Mouse (Mus musculus) c-Kit-positive CD71-positive TER-119-positive erythroid progenitor cells, embryonic 14.5 days (primary cell): ENCODE results near the gene 9930021J03Rik.
A peak's percentile ranks its signal among the peaks of the same experiment; 100 is the strongest.

ENCODE experiments used
- DNase-seq: peaks from one replicate; pipeline ENCODE4 v3.0.0-alpha.2; 2013; ENCODE audit warnings: low spot score

Gene 9930021J03Rik

GRCm38 (mm10) chr19:29805101-29805916 lies 480 bp downstream of the 9930021J03Rik start:
- DNase-seq: peak; percentile 76

- DNase-seq: no peak
Observed at GRCm38 (mm10) chr19:29803946-29804345, 1.8 kb downstream of the 9930021J03Rik start.

GRCm38 (mm10) chr19:29797371-29797770 lies 8.4 kb downstream of the 9930021J03Rik start:
- peak; percentile 56 for DNase-seq

GRCm38 (mm10) chr19:29787997-29788396 lies 17.8 kb downstream of the 9930021J03Rik start:
- DNase-seq: no peak

DNA sequence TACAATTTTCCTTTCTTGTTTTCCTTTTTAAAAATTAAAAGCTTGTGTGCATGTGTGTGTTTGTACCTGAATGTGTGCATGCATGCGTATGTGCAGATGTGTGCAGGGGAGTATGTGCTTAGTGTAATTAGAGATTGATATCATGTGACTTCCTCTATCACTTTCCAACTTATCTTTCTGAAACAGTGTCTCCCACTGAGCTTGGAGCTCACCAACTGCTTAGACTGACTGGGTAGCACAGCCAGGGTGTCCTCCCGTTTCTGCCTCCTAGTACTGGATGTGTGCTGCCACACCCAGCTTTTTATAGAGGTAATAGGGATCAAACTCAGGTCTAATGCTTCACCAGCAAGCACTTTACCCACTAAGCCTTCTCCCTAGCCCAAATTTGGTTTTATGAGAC lies 22.9 kb downstream of the 9930021J03Rik start:
- no peak for DNase-seq

DNA sequence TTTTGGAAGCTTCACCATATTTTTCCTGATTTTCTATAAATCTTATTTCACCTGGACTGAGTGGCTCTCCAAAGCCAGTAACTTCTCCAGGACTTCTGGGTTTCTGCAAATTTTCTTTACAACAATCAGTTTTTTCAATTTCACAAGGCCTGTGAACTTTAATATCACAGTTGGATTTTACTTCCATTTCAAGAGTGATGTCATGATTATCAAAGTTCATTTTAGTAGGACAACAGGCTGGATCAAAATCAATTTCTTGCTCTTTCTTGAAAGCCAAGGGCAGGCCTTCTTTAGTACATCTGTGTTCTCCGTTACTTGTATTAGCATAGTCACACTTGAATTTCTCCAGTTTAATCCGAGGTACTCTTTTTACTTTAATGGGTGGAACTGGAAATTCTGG lies 51.9 kb downstream of the 9930021J03Rik start:
- DNase-seq: no peak

DNA sequence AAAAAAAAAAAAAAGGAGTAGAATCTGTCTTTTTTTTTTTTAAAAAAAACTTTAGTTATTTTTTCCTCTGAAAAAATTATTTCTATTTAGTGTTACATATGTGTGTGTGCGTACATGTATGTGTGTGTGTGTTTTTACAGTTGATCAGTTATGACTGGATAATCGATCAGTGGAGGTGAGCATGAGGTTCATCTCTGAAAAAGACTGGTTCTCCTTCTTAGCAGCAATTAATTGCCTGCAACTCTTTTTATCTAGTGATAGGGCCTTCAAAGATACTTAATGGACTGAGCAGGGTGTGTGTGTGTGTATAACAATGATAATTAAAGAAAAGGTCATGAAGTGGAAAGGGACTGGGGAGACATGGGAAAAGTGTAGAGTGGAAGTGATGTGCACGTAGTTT lies 54.8 kb downstream of the 9930021J03Rik start:
- DNase-seq: no peak

- no peak for DNase-seq
Observed at GRCm38 (mm10) chr19:29743531-29743930, 62.3 kb downstream of the 9930021J03Rik start.

DNA sequence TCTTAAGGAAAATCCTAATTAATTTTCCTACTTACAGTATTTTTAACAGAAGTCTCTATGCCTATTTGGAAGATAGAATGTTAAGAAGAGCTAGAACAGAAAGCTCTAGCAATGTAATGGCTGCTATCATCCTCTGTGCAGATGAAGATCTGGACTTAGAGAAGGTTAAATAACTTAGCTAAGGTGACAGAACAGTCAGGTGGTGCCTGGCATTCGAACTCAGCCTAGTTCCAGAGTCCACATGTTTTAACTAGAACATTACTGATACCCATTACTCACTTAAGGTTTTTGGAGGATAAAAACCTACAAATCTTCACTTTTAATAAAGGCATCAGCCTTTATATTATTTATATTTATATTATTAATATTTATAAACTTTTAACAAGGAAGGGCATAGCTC lies 65.1 kb downstream of the 9930021J03Rik start:
- no peak for DNase-seq

DNA sequence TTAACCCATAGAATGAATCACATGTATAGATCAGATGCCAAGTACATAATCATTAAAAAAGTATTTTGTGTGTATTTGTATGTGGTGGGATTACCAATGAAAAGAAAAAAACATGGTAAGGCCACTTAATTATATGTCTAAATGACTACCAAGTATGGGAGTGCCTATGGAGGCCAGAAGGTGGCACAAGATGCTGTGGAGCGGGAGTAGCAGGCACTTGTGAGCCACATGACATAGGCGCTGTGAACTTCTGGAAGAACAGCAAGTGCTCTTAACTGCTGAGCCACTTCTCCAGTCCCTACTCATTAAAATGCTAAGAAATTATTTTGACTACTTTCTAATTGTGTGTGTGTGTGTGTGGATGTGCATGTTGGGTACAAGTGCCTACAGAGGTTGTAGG lies 66.2 kb downstream of the 9930021J03Rik start:
- DNase-seq: no peak

DNA sequence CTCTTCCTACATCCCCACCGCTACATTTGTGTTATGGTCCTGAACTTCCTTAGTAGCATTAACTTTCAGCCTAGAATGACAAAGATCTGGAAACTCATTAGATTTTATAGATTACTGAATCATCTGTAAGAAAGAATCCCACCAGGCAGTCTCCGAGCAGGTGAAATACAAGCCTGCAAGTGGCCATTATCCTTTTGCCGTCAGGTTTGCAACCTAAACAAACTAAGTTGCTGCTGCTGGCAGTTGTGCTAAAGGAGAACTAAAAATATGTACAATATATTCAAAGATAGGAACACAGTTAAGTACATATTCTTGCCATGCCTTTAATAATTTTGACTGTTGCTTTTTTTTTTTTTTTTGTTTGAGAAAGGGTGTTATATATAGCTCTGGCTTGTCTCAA lies 70.4 kb downstream of the 9930021J03Rik start:
- no peak for DNase-seq

DNA sequence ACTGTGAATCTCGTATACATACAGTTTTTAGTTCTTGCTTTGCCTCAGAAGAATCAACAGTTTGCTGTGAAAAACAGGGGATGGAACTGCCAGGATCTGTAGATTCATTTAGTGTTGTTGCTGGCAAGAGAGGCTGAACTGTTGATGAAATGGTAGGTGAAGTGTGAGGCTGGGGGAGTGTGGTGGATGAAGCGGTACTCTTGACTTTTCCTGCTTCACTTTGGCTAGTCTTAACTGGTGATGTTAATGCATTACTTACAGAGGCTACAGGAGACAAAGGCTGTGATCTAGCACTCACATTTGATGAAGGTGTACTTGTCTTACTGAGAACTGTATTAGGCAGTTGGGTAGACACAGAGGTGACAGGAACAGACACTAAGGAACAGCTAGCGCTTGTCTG lies 87.3 kb downstream of the 9930021J03Rik start:
- no peak for DNase-seq

DNA sequence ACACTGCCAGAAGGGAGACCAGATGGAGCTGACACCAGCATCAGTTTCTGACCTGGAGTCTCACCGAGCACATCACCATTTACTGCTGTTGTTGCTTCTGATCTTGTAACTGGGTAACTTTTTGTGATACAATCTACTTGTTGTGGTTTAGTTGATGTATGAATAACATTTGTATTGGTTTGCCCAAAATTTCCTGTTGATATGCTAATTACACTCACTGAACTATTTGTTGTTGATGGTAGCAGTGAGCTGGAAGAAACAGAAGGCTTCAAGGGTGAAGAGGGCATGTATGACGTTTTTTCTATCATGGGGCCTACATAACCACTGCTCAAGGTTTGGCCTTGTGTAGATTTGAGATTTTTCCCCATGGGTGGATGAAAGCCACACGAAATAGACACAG lies 87.9 kb downstream of the 9930021J03Rik start:
- DNase-seq: no peak

GRCm38 (mm10) chr19:29713451-29713850 lies 92.3 kb downstream of the 9930021J03Rik start:
- DNase-seq: no peak

- DNase-seq: no peak
Observed at GRCm38 (mm10) chr19:29709461-29709860, 96.3 kb downstream of the 9930021J03Rik start.

- no peak for DNase-seq
Observed at GRCm38 (mm10) chr19:29708461-29708860, 97.3 kb downstream of the 9930021J03Rik start.

DNA sequence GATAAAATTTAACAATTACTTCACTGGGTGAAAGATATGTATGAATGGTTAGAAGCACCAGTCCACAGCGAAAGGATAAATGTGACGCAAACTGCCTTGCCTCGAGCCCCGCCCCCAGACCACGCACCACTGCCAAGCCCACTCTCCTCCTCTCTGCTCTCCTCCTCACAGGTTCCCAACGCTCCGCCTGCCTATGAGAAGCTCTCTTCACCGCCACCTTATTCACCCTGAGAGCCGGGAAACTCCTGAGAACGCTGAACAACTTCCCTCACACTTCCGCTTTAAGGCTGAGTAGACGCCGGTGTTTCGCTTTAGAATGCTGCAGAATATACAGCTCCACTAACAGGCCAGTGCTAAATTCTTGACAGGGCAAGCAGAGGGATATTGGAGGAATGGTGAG lies 97.8 kb downstream of the 9930021J03Rik start:
- no peak for DNase-seq

GRCm38 (mm10) chr19:29707314-29707898 lies 98.4 kb downstream of the 9930021J03Rik start:
- DNase-seq: no peak

DNA sequence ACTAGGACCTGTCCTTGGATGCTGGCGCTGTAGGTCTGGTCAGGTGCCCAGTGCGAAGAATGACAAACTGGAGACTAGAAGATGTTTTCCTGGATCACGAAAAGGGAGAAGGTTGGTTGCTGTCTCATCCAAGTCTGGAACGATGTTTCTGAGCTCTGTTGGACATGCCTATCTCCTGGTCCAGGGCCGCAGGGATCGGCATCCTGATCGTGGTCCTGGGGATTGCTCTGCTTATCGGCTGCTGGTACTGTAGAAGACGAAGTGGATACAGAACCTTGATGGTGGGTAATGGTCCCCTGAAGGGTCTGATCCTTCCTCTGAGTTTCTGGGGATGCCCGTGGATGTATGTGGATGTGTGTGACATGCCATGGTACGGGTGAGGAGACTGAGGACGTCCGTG lies 101.4 kb downstream of the 9930021J03Rik start:
- DNase-seq: no peak

DNA sequence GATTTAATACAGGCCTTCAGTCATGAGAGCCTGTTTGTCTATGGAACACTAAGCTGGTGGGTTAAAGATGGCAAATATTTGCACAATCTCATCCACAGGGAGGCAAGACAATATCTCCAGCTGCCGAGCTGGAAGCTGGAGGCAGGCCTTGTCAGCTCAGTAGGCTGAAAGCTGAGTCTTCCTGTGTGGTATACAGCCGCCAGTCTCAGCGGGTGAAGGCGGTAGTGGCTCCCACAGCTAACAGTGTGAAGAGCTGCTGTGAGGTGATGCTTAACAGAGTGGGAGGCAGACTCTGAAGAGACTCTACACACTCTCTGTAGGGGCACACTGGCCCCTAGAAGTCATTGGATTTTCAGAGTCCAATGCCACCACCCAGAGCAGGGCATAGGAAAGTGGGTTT lies 104.1 kb downstream of the 9930021J03Rik start:
- no peak for DNase-seq

GRCm38 (mm10) chr19:29697245-29697874 lies 108.4 kb downstream of the 9930021J03Rik start, which contains the start of gene Mlana:
Gene Mlana, plus strand, starts transcription at chr19:29697824.
- DNase-seq: no peak

- DNase-seq: no peak
Observed at GRCm38 (mm10) chr19:29696840-29697239, 108.9 kb downstream of the 9930021J03Rik start.

- DNase-seq: no peak
Observed at GRCm38 (mm10) chr19:29696309-29696708, 109.5 kb downstream of the 9930021J03Rik start.
